Mouse (Mus musculus) neural tube, postnatal 0 days (tissue): Measurements from ENCODE around the gene Aifm1. TPM values are rescaled to one million over a fixed set of nuclear protein-coding genes. Genes with fewer than 3 reads are reported as not detected.

Source experiments
- polyA plus RNA-seq: library from polyadenylated mRNA; unstranded; fragments of >200 nt; fragmentation: Nextera tagmentation; extraction: Ambion mirVana; gene quantifications from 2 replicates; pipeline ENCODE4 v1.2.1, GENCODE M21; 2015

Gene Aifm1
- 30.1 and 31.4 TPM in 2 replicates for polyA plus RNA-seq

GRCm38 (mm10) chrX:48513166-48513807, at the start of gene Aifm1:
Gene Aifm1, minus strand, starts transcription at chrX:48513563.

GRCm38 (mm10) chrX:48518808-48519548, 5.6 kb upstream of the Aifm1 start, which contains the start of gene Rab33a:
Gene Rab33a, plus strand, starts transcription at chrX:48519285.

GRCm38 (mm10) chrX:48462754-48463507, 50.4 kb downstream of the Aifm1 start, which contains the start of gene Elf4:
Gene Elf4, minus strand, starts transcription at chrX:48463132.

Other genes with a start within 250 kb of the Aifm1 start
- gene Bcorl1, start 172.2 kb downstream of the Aifm1 start, polyA plus RNA-seq: 4.8 and 6.3 TPM in 2 replicates
- 0.41 and 0.54 TPM in 2 replicates for gene Elf4, start 50.4 kb downstream of the Aifm1 start, polyA plus RNA-seq
- 79.6 and 87.4 TPM in 2 replicates for gene Rab33a, start 5.7 kb upstream of the Aifm1 start, polyA plus RNA-seq
- gene Zfp280c, start 80.9 kb upstream of the Aifm1 start, polyA plus RNA-seq: 7.6 and 7.8 TPM in 2 replicates
- 39.4 and 42.3 TPM in 2 replicates for gene Slc25a14, start 109.8 kb upstream of the Aifm1 start, polyA plus RNA-seq
- 0.26 TPM in 1 of 2 replicates, not detected in the other for gene Gpr119, start 160.9 kb upstream of the Aifm1 start, polyA plus RNA-seq
- gene Rbmx2, start 181.4 kb upstream of the Aifm1 start, polyA plus RNA-seq: 17.9 and 23.3 TPM in 2 replicates